Mouse (Mus musculus) adrenal gland, postnatal 10 days (tissue): ENCODE data around the gene Acsm4. TPM values are rescaled to one million over a fixed set of nuclear protein-coding genes. Genes with fewer than 3 reads are reported as not detected.
"Not testable (repeated sequence)": the region's sequence is repeated elsewhere in the genome, so short reads cannot be mapped to it uniquely, and the experiment has no call there.

Experiments
- DNase-seq: peaks from one replicate; pipeline ENCODE4 v3.0.0; 2021; ENCODE audit warnings: mixed read lengths
- long read RNA-seq, 2 experiments: library from polyadenylated mRNA; stranded (forward); transcript quantifications; one replicate each; pipeline ENCODE4 v2.0.0; 2021
- total RNA-seq, 2 experiments: library from RNA; stranded (reverse); gene quantifications; 2 replicates each; pipeline ENCODE4 v1.2.3; 2021

The Acsm4 gene
- not detected for total RNA-seq
- long read RNA-seq, experiment 1: 0 reads
- long read RNA-seq, experiment 2: 0 reads

DNA sequence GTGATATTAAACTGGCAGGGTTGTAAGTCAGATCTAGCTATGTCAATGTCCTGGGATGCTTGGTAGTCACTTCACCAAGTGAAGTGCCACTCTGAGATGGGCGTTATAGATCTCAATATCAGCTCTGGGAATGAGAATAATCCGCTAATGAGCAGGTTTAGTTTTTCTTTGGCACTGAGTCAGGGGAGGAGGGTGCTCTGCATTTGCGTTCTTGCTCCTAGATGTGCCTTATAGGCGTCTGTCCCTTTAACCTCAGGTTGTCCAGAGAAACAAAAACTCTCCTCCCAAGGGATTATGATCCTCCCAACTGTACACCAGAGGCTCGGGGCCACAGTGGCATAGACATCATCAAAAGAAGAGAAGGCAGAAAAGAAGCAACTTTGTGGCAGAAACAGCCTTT lies at the start of gene Acsm4:
Gene Acsm4, plus strand, starts transcription at position 301 of the 400 bp plus-strand sequence.
- DNase-seq: no peak

DNA sequence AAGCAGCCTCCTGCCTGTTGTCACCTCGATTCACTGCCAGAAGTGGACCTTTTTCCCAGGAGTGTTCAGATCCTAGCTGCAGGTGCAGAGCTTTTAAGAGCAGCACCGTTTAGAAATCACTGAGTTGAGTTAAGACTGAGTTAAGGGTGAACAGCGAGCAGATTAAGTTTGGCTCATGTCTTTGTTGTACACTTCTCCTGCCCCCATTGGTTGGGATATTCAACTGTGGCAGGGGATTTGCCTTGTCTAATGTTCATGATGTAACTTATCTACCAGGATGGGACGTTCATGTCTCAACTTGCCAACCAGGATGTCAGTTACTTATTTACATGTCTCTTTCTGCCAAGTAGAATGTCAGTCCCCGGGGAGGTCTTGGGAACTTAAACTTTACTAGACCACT lies 47.5 kb upstream of the Acsm4 start:
- DNase-seq: no peak

DNA sequence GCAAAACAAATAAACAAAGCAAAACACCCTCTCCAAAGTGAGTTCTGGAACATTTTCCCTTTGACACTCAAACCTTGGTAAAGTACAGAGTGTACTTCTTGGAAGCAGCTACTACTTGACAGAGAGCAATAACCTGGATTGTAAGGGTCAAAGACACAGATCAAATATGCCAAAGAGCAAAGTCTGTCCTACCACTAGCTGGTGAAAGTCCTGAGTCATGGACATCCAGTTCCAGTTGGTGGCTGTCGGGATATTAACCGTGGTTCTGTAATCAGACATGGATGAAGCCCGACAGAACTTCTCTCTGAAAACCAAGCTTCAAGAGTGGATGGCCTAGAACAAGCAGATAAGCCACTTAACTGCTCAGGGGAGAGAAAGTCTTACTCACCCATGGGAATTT lies 21.9 kb upstream of the Acsm4 start:
- no peak for DNase-seq

DNA sequence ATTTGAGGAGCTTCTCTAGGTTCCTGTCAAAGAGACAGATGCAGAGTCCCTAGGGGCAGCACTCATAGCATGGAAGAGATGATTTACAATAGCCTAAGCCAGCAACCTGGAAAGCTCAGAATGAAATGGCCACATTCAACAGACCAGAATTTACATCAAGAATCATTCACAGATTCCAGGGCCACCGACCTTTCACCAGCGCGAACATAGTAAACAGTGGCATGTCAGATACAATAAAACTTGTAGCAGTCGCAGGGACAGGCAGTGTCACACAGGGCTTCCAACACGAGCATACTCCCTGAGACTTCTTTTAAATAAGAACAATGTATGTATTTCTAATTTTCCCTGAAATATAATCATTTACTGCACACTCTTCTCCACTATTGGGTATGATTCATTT lies 19.4 kb upstream of the Acsm4 start:
- no peak for DNase-seq

DNA sequence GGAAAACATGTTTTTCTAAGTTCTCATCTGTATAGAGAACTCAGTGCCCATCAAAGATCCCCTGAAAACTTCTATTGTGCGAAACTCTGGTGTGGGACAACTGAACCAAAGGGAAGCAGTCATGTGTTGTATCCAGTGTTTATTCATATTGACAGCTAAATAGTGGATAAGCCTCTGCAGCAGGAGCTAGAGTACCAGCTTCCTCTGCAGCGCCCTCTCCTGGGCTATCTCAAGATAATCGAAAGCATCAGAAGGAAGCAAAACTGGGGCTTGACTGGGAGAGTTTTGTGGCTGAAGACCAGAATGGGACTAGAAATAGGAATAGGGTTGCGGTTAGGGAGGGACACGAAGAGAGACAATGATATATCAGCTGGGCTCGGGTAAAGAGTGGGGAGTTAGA lies 18.9 kb upstream of the Acsm4 start:
- peak; percentile 42 for DNase-seq

DNA sequence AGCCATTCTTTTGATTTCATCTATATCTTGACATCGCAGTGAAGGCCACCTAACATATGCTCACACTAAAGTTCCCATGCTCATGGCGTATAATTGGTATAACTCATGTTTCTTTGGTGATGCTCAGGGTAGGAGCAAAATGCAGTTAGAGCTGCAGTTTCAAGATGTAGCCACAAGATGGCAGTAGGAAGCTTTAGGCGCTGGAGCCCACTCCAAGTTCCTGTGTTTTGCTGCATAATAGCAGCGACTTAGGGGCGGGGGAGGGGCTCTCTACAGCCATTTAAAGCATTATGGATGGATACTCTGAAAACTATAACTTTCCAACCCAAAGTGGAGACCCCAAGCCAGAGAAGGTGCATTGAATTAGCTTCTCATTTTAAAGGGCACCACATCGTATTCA lies 16.4 kb upstream of the Acsm4 start:
- DNase-seq: peak; percentile 50

DNA sequence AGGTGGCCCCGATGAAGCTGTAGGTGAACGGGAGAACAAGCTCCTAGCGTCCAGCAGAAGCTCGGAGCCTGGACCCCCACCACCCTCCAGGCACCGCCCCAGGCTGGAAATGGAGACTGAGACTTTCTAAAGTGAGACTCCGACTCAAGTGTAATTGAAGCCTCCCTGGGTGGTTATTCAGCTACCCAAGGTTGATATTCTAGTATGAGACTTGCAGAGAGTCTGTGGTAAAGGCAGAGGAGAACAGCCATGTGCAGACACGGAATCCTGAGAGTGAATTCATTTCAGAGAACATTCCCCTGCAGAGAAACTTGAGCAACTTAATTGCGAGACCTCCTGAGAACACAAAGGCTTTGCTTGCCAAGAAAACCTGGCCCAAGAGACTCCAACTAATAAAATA lies 9.7 kb upstream of the Acsm4 start:
- peak; percentile 5 for DNase-seq

DNA sequence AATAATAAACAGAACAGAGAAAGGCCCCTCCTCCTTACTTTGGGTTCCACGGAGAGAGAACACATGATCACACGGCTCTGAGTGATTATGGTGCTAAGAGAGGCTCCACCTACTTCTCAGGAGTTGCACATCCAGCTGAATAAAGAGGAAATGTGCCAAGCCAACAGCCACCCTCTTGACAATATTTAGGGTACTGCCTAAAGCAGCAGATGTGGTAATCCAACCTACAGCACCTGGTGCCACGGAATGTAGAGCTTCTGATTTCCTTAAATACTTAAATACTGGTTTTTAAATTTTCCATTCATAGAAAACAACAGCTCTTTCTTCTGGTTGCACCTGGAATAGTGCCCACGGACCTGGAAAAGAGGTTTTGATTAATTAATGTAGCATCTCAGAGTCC lies 7.1 kb upstream of the Acsm4 start:
- no peak for DNase-seq

DNA sequence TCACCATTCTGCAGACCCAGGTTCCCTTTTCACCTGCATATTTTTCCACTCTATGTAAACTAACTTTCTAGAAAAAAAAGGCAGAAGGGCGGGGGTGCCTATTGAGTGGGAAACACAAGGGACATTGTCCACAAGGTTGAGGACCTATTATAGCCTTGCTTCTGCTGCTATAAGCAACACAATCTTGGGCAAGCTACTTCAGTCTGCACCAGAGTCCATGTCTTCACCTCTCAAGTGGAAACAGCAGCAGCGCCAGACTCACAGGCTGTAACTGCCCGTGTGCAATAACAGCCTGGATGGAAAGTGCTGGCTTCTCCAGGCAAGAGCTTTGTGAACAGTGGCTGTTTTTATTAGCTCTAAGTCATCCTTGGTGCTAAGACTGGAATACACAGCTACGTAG lies 2.5 kb downstream of the Acsm4 start:
- no peak for DNase-seq

DNA sequence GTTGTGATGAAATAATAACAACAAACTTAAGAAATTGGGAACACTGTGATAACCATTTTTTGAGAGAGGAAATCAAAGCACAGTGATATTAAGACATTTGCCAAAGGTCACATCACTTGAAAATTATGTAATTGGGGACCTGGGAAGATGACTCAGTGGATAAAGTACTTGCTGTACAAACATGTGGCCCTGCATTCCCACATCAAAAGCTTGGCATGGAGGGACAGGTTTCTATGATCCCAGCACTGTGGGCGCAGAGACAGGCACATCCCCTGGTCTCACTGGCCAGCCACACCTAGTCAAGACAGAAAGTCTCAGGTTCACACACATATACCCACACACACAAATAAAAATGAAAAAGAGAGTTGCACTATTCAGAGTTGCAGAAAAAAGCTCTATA lies 5.1 kb downstream of the Acsm4 start:
- DNase-seq: no peak

DNA sequence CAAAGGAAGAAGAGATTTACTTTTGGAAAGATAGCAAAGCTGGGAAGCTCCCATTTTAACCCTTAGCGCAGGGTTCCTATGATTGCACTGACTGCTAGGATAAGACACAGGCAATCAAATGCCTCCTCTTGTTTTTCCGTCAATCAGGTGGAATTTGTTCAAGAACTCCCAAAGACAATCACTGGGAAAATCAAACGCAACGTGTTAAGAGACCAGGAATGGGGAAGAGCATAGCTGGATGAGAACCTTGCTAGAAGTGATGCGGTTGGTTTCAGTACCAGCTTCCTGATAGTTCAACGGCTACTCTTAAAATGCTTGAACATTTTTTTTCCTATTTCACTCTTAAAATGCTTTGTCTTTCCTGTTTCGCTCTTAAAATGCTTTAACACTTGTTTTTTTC lies 24.3 kb downstream of the Acsm4 start:
- no peak for DNase-seq

DNA sequence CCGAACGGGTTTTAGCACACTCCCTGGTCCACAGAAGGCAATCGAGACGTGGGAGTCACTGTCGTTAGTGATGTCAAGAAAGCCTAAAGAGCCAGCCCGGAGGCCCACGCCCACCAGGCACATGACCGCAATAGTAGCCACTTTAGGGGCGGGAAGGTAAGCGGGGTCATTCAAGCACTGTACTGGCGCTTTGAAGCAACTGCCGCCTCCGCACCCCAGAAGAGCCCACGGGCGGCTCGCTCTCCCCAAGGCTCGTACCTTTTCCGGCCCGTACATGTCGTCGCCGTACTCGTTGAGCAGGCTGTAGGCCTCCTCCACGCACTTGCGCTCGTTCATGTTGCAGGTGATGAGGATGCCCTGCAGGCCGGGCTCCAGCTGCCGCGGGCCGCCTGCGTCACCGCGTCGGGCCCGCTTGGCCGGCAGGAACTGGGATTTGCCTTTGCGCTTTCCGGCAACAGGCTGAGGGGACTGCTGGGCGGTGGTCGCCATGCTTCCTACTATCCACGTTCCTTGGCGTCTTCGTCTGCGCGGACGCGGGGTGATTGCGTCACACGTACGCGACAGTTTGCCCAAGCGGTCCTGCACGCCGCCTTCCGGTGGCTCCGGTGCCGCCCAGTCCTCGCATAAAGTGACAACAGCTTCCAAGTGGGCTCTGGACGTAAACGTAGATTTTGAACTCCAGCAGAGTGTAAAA lies 30.6 kb downstream of the Acsm4 start, which contains the start of gene Thumpd1:
Gene Thumpd1, minus strand, starts transcription at position 546 of the 694 bp plus-strand sequence.
- peak; percentile 96 for DNase-seq

DNA sequence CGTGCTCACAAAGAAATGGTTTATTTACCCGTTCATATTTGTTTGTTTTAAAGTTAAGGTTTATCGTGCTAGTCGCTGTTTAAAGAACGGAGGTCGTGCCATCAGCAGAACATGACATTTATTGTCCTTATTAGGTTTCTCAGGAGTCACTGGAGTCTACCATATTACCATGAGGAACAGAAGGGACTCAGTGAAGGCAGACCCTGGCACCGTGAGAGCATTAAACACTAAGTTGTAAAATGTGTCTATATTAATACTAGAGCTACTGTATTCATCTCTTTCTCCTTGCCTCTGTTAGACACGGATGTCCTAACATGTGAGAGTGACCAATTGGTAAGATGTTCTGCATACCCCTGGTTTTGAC lies 31.1 kb downstream of the Acsm4 start:
- DNase-seq: no peak

DNA sequence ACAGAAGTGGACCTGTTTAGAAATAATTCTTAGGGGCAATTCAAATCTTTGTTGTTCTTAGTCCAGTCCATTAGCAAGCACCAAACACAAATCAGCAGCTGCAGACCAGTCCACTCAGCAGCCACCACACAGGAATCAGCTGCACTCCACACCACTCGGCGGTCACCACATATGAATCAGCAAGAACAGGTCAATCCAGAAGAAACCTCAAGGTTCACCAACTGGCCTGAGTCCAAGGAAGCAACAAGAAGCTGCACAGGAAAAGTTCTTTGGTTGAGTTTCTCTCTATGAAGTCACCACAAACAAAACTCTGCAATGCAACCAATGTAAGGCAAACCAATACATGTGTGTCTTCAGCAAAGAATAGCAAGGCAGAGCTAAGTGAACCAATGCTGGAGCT lies 37.8 kb downstream of the Acsm4 start:
- no peak for DNase-seq

DNA sequence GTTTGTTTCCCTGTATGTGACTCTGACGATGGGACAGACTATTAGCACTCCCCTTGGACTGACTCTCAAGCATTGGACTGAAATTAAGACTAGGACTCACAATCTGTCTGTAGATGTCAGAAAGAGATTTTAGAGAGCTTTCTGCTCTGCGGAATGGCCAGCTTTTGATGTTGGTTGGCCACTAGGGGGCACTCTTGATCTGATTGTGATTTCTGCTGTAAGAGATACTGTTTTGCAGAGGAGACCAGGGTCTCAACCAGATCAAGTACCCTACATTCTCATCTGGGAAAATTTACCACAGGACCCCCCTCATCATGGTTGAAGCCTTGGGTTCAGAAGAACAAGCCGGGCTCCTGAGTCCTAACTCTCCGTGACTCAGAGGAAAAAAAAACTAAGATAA lies 41.4 kb downstream of the Acsm4 start:
- DNase-seq: peak; percentile 30

DNA sequence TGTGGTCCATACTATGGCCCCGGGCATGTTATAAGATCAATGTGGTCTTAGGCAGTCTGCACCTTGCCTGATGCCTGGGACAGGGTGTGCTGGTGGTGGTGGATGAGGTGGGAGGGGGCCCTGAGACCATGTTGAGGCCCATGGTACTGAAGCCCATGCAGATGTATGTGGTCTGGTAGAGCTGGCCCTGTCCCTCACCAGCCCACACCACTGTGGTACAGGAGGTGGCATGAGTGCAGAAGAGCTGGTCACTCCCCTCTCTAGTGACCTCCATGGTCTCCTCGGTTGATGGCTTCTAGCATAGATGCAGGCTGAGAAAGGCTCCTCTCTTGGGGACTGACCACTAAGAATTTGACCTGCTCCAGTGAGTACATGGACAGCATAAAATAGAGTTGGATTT lies 49.1 kb downstream of the Acsm4 start:
- no peak for DNase-seq

DNA sequence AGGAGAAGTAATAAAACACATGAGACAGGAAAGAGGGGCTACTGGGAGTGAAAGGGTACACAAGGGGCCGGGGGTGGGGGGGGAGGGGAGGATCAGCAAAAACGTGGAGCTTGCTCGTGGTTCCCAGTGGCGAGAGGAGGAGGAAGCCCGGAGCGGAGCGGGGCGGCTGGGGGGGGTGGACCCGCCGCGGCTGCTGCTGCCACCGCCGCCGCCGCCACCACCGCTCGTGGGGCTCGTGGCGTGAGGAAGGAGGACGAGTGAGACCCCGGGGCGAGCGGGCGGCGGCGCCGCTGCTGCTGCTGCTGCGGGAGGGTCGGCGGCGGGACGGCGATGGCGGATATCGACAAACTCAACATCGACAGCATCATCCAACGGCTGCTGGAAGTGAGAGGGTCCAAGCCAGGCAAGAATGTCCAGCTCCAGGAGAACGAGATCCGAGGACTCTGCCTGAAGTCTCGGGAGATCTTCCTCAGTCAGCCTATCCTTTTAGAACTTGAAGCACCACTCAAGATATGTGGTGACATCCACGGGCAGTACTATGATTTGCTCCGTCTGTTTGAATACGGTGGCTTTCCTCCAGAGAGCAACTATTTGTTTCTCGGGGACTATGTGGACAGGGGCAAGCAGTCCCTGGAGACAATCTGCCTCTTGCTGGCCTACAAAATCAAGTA lies 50.1 kb downstream of the Acsm4 start:
- DNase-seq: not testable (repeated sequence)

DNA sequence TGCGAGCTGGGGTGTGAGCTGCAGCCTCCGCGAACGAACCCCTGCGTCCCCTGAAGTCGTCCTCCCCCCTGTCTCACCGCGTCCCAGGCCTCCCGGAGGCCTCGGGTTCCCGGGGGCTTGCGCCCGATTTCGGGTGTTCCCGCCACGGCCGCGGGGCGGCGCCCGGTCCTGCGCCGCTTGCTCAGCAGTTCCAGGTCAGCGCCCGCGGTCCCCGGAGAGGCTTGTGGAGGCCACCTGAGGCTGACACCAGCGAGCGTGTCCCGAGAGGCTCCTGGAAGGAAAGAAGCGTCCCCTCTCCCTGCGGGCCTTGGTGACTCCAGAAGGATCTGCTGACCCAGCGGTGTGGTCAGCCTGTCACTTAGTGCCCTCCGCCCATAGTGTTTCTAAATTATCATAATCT lies 54.5 kb downstream of the Acsm4 start:
- DNase-seq: peak; percentile 49

DNA sequence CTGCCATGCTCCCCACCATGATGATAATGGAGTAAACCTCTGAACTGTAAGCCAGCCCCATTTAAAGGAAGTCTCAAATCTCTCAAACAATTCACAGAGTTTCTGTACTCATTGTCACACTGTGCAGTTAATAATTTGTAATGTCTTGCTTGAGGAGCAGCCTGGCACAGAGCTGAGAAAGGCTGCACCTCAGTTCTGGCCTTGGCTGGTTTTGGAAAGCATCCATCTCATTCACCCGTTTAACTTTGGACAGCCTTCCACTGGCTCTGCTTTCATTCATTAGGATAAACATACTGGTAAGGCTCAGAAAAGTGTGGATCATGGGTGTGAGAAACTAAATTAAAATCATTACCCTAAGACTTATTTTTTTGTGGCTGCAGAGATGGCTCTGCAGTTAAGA lies 56.0 kb downstream of the Acsm4 start:
- DNase-seq: peak; percentile 36

DNA sequence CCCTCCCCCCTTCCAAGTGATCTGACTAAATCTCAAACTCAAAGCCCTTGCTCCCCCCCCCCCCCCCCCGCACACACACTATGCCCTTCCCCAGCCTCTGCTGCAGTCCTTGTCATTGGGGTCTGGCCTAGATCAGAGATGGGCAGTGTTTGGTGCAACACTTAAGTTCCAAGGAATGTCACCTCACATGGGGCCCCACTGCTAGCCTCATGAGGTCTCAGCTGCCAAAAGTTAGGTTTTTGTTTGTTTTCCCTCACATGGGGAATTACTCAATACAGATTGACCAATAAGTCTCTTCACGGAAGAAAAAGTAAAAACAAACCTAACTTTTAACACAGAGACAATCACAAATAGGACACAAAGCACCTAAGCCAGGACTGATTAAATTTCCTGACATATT lies 58.9 kb downstream of the Acsm4 start:
- no peak for DNase-seq

DNA sequence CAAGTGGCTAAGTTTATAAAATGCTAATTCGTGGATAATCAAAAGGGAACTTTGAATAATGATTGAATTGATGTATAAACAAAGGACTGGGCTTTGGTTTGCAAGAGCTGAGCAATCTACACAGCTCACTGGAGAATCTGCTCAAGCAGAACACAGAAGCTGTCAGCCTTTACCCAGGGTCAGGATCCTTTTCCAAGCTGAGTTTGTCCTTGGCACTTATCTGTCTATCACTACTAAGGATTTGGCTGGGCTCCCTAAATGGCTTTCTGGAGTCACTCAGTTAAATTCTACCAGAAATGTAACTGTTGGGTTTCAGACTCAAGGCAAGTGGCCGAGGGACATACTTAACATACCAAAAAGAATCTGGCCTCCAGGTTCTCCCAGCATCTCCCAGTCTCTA lies 60.1 kb downstream of the Acsm4 start:
- DNase-seq: peak; percentile 43

DNA sequence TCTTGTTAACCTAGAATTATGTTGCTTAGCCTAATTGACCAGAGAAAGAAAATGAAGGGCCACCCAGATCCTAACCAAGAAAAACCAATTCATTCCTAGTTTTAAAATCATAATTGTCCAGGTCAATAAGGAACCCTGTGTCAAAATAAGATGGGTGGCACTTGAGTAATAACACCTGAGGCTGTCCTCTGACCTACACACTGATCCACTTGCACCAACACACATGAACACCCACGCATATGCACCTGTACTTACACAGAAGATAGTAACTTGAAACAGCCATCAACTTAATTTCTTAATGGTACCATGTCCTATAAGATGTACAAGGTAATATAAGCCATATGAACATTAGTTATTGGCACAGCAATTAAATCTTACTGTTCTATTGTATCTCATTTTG lies 63.9 kb downstream of the Acsm4 start:
- no peak for DNase-seq

DNA sequence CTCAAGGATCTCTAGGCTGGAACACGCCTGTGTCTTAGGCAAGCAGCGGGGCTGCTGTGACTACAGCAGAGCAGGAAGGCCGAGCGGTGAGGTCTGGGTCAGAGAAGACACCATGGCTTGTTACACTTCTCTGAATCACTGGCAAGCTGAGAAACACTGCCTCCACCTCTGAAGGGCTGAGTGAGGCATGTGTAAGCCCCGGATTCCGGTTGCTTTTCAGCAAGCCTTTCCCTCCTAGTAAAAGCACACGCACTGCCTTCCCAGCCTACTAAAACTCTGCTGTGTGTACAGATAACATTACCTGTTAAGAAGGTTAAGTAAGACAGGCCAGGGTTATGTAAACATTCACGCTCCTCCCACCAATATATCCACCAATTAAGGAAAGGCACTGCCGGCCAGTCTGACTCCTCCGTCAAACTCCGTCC lies 70.7 kb downstream of the Acsm4 start, which contains the start of gene Acsm3:
Gene Acsm3, plus strand, starts transcription at position 397 of the 425 bp plus-strand sequence.
- peak; percentile 37 for DNase-seq

DNA sequence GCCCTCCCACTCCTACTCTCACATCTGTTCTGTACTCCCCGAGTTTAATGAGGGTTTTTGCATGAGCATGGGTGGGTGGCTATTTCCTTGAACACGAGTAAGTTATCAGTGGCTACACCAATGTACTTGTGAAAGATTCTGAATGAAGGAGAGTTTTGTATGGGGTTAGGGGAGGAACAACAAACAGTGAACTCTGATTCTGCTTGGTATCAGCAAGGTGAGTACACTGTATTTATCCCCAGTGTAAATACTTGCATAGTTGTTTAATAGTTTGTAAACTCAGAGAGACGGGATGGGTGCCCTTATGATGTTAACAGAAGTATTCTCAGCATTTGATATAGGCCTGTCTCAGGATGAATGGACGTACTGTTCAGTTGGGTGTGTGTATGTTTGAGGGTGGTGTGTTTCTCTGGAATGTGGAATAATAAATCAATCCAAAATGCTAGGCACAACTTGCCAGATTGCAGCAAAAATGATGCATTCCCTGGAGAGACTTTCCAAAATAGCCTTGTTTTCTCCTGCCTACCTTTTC lies 72.4 kb downstream of the Acsm4 start:
- DNase-seq: no peak
